Mouse (Mus musculus): ENCODE measurements at regions not wholly inside any gene's neighbourhood (a gene's known extent, or its start where the extent isn't known, plus 50 kb on each side); places are given as distances from the start of the nearest gene placed in this dataset.

DNA sequence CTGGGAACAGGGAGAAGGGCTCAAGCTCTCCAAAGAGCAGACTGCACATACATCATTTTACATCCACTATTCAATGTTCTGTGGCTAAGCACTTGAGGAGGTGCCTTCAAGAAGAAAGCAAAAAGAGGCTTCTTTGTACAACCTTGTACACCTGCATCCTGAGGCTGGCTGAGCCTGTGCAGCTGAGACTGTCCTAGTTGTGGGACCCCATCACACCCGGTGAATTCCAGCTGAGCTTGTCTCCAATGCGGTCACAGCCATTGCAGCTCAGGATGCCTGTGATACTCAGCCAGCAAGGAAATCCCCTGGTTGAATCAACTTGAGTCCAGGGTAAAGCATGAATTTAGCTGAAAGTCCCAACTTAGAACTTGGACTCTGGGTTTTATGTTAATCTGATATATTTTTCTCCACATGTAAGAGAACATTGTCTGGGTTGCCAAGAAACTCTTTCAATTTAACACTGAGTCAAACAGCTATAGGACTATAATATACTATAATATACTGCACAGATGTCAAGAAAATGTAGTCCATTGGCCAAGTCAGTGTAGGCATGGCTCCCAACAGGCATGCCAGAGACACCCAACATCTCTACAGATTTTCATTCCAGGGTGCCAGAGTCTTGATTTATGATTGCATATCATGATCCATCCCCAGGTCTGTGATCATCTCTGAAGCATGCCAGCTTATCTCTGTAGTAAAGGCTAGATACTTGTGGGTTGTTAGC is 599.2 kb downstream of the Pard3 start:
- WGBS: 95% methylated on average over 2 of the region's 2 CpGs
- H3K27ac ChIP-seq: no peak overlapping the region
- DNase-seq (ENCODE audit: extremely low spot score, low spot score): no peak

GRCm38 (mm10) chr8:127666606-127667005 is 602.9 kb downstream of the Pard3 start:
- no peaks in the 10 kb centered on the region for H3K9me3 ChIP-seq
- DNase-seq (ENCODE audit: extremely low spot score, low spot score): no peak
- no peaks in the 10 kb centered on the region for H3K27me3 ChIP-seq (ENCODE audit: poor library complexity, severe bottlenecking)
- H3K36me3 ChIP-seq (replicated peaks): no peaks in the 10 kb centered on the region
- peaks cover 3% of the 10 kb centered on the region; the same call in 1 of the 2 replicates for H3K4me1 ChIP-seq
- H3K27ac ChIP-seq: no peak overlapping the region
- no peak overlapping the region for H3K4me3 ChIP-seq
- 69% methylated on average over 2 of the region's 2 CpGs for WGBS

More for the DNA sequence above, 599.2 kb downstream of the Pard3 start:
- H3K27me3 ChIP-seq (ENCODE audit: poor library complexity, severe bottlenecking): no peaks in the 10 kb centered on the region
- no peak overlapping the region for H3K4me3 ChIP-seq
- no peaks in the 10 kb centered on the region for H3K9me3 ChIP-seq
- no peaks in the 10 kb centered on the region for H3K36me3 ChIP-seq (replicated peaks)
- peaks cover 3% of the 10 kb centered on the region; the same call in 1 of the 2 replicates for H3K4me1 ChIP-seq

- Histone ChIP-seq H3K9me3 (no peaks in the 10 kb centered on the region), H3K27me3 (ENCODE audit: poor library complexity, severe bottlenecking) (no peaks in the 10 kb centered on the region), H3K4me3 (no peak overlapping the region), H3K27ac (no peak overlapping the region), H3K36me3 (replicated peaks) (no peaks in the 10 kb centered on the region), H3K4me1 (peaks cover 3% of the 10 kb centered on the region; the same call in 1 of the 2 replicates)
- 59% methylated on average over 2 of the region's 2 CpGs for WGBS
- no peak for DNase-seq (ENCODE audit: extremely low spot score, low spot score)
These were observed 605.3 kb downstream of the Pard3 start for GRCm38 (mm10) chr8:127668991-127669390.

GRCm38 (mm10) chr8:127674063-127674462 is 610.4 kb downstream of the Pard3 start:
- no peaks in the 10 kb centered on the region for H3K27me3 ChIP-seq (ENCODE audit: poor library complexity, severe bottlenecking)
- no peak overlapping the region for H3K27ac ChIP-seq
- no peak for DNase-seq (ENCODE audit: extremely low spot score, low spot score)
- no peaks in the 10 kb centered on the region for H3K36me3 ChIP-seq (replicated peaks)
- peaks cover 6% of the 10 kb centered on the region; the same call in 1 of the 2 replicates for H3K4me1 ChIP-seq
- no peaks in the 10 kb centered on the region for H3K9me3 ChIP-seq
- WGBS: 94% methylated on average over 1 of the region's 1 CpGs
- H3K4me3 ChIP-seq: no peak overlapping the region

GRCm38 (mm10) chr8:127675377-127675776 is 611.7 kb downstream of the Pard3 start:
- no peak overlapping the region for H3K27ac ChIP-seq
- H3K9me3 ChIP-seq: no peaks in the 10 kb centered on the region
- H3K4me3 ChIP-seq: no peak overlapping the region
- no peak for DNase-seq (ENCODE audit: extremely low spot score, low spot score)
- 92% methylated on average over 4 of the region's 4 CpGs for WGBS
- no peaks in the 10 kb centered on the region for H3K27me3 ChIP-seq (ENCODE audit: poor library complexity, severe bottlenecking)
- no peaks in the 10 kb centered on the region for H3K36me3 ChIP-seq (replicated peaks)
- H3K4me1 ChIP-seq: peaks cover 6% of the 10 kb centered on the region; the same call in 1 of the 2 replicates

GRCm38 (mm10) chr8:127680205-127680604 is 616.5 kb downstream of the Pard3 start:
- Histone ChIP-seq H3K27ac (no peak overlapping the region), H3K9me3 (no peaks in the 10 kb centered on the region), H3K27me3 (ENCODE audit: poor library complexity, severe bottlenecking) (no peaks in the 10 kb centered on the region), H3K4me3 (no peak overlapping the region), H3K4me1 (peaks cover 6% of the 10 kb centered on the region; the same call in 1 of the 2 replicates), H3K36me3 (replicated peaks) (no peaks in the 10 kb centered on the region)
- 77% methylated on average over 3 of the region's 3 CpGs for WGBS
- no peak for DNase-seq (ENCODE audit: extremely low spot score, low spot score)

- DNase-seq (ENCODE audit: extremely low spot score, low spot score): no peak
- 91% methylated on average over 5 of the region's 5 CpGs for WGBS
These were observed 620.5 kb downstream of the Pard3 start for GRCm38 (mm10) chr8:127684213-127684612.

DNA sequence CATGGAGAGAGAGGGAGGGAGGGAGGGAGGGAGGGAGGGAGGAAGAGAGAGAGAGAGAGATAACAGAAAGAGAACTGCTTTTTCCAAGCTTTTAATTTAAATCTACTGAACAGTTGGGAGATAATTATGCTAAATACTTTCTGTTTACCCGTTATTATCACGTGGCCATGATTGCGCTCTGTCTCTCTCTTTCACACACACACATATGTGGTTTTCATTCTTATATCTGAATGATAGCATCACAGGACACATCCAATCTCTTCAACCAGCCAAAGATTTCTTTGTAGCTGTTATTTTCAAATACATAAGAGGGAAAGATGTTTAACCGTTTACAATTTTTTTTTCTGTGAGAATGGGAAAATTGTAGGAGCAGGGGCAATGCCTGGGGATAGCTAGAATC is 627.1 kb downstream of the Pard3 start:
- H3K27me3 ChIP-seq (ENCODE audit: poor library complexity, severe bottlenecking): no peaks in the 10 kb centered on the region
- DNase-seq (ENCODE audit: extremely low spot score, low spot score): no peak
- no peaks in the 10 kb centered on the region for H3K36me3 ChIP-seq (replicated peaks)
- H3K4me3 ChIP-seq: no peak overlapping the region
- no peaks in the 10 kb centered on the region for H3K4me1 ChIP-seq
- H3K27ac ChIP-seq: no peak overlapping the region
- WGBS: 92% methylated on average over 4 of the region's 4 CpGs
- no peaks in the 10 kb centered on the region for H3K9me3 ChIP-seq

More at GRCm38 (mm10) chr8:127684213-127684612, 620.5 kb downstream of the Pard3 start:
- Histone ChIP-seq H3K27ac (no peak overlapping the region), H3K27me3 (ENCODE audit: poor library complexity, severe bottlenecking) (no peaks in the 10 kb centered on the region), H3K4me1 (no peaks in the 10 kb centered on the region), H3K36me3 (replicated peaks) (no peaks in the 10 kb centered on the region), H3K9me3 (no peaks in the 10 kb centered on the region), H3K4me3 (no peak overlapping the region)

GRCm38 (mm10) chr8:127698404-127698803 is 634.7 kb downstream of the Pard3 start:
- WGBS: 94% methylated on average over 4 of the region's 4 CpGs
- H3K4me3 ChIP-seq: no peak overlapping the region
- H3K4me1 ChIP-seq: no peaks in the 10 kb centered on the region
- no peaks in the 10 kb centered on the region for H3K9me3 ChIP-seq
- no peak overlapping the region for H3K27ac ChIP-seq
- H3K36me3 ChIP-seq (replicated peaks): no peaks in the 10 kb centered on the region
- H3K27me3 ChIP-seq (ENCODE audit: poor library complexity, severe bottlenecking): no peaks in the 10 kb centered on the region
- no peak for DNase-seq (ENCODE audit: extremely low spot score, low spot score)

DNA sequence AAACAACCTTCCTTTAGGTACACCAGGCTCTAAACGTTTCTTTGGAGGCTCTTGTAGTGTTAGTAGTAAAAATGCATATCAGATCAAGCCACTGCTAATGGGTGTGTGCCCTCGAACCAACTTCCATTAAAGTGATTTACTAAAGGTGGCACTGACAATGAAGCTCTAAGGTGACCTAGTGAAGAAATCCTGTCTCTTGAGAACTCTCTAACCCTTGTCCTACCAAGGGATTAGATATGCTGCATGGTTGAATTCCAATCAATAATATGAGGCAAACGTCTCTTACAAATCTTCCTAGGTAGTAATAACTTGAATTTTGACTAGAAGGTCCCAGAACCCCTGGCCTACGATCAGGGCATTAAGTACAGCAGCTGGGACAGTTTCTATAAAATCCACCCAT is 640.7 kb downstream of the Pard3 start:
- Histone ChIP-seq H3K4me1 (0 out of 2 replicates have a peak, but pooled peaks cover 4% of the 10 kb centered on the region), H3K4me3 (no peak overlapping the region), H3K9me3 (no peaks in the 10 kb centered on the region), H3K27me3 (ENCODE audit: poor library complexity, severe bottlenecking) (no peaks in the 10 kb centered on the region), H3K27ac (no peak overlapping the region), H3K36me3 (replicated peaks) (no peaks in the 10 kb centered on the region)
- DNase-seq (ENCODE audit: extremely low spot score, low spot score): no peak
- 74% methylated on average over 4 of the region's 4 CpGs for WGBS

DNA sequence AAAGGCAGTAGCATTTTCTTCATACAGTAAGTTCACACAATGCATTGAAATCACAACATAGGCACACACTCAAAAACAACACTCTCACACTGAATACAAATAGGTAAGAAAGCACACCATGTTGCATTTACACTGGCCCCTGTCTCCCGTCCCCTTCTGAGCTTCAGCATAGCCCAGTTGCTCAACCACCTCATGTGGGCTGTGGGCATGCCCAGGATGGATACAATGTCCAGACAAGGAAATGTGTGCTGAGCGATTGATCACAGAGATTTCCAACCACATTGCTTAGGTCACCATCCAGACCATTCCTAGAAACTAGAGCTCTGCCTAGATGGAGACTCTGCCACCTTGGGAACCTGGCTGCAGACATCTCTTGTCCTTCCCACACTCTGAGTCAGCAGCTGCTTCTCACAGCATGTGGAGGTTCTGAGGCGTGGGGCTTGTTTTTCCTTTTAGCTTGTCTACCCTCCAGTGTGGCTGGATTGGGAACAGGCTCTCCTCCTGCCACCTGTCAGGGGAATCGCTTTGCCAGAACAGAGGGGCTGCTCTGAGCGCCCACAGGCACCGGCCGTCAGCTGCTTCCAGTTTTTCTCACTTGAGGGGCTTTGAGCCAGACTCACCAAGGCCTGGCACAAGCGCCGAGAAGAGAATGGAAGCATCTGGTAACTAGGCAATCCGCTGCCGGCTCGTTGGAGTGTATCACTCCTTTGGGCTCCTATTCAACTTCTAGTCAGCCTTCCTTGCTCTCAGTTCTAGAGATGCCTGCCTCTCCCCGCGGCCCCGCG is 642.5 kb downstream of the Pard3 start:
- Histone ChIP-seq H3K4me1 (0 out of 2 replicates have a peak, but pooled peaks cover 4% of the 10 kb centered on the region), H3K27ac (0 out of 2 replicates have a peak overlapping the region, but pooled peaks have one; percentile 22), H3K9me3 (no peaks in the 10 kb centered on the region), H3K27me3 (ENCODE audit: poor library complexity, severe bottlenecking) (no peaks in the 10 kb centered on the region), H3K4me3 (no peak overlapping the region), H3K36me3 (replicated peaks) (no peaks in the 10 kb centered on the region)
- DNase-seq (ENCODE audit: extremely low spot score, low spot score): no peak
- WGBS: 64% methylated on average over 16 of the region's 16 CpGs

- WGBS: 90% methylated on average over 5 of the region's 5 CpGs
- H3K9me3 ChIP-seq: no peaks in the 10 kb centered on the region
These were observed 645.7 kb downstream of the Pard3 start for GRCm38 (mm10) chr8:127709439-127709838.

DNA sequence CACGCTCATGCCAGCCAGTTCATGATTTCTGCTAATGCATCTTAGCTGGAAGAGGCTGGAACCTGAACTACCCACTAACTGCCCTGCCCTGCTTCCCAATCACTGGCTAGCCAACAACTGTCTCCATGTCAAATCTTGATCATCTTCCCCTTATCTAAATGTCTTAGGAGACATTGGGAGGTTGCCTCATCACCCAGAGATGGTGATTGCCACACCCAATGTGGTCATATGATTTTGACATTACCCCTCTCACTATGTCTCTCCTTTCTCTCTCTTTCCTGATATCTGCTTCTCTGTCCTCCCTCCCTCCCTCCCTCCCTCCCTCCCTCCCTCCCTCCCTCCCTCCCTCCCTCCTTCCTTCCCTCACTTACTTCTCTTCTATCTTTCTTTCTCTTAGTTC is 643.3 kb upstream of the Nrp1 start:
- peaks cover 22% of the 10 kb centered on the region for H3K4me1 ChIP-seq
- no peak for DNase-seq (ENCODE audit: extremely low spot score, low spot score)
- H3K4me3 ChIP-seq: no peak overlapping the region
- no peak overlapping the region for H3K27ac ChIP-seq
- H3K9me3 ChIP-seq: no peaks in the 10 kb centered on the region
- peaks cover 52% of the 10 kb centered on the region for H3K27me3 ChIP-seq (ENCODE audit: poor library complexity, severe bottlenecking)
- H3K36me3 ChIP-seq (replicated peaks): no peaks in the 10 kb centered on the region
- 84% methylated on average over 1 of the region's 1 CpGs for WGBS

More at GRCm38 (mm10) chr8:127709439-127709838, 645.7 kb downstream of the Pard3 start:
- Histone ChIP-seq H3K27ac (no peak overlapping the region), H3K36me3 (replicated peaks) (no peaks in the 10 kb centered on the region), H3K27me3 (ENCODE audit: poor library complexity, severe bottlenecking) (peaks cover 9% of the 10 kb centered on the region; the same call in 1 of the 2 replicates), H3K4me1 (0 out of 2 replicates have a peak, but pooled peaks cover 4% of the 10 kb centered on the region), H3K4me3 (no peak overlapping the region)
- DNase-seq (ENCODE audit: extremely low spot score, low spot score): no peak

Measured in forebrain, embryonic 10.5 days (tissue).